Mouse (Mus musculus) urinary bladder, adult 2 months (tissue): ENCODE results near the gene Pam16. TPM values are rescaled to one million over a fixed set of nuclear protein-coding genes. Genes with fewer than 3 reads are reported as not detected.
"Not testable (repeated sequence)": the region's sequence is repeated elsewhere in the genome, so short reads cannot be mapped to it uniquely, and the experiment has no call there.

Experiments used
- DNase-seq: peaks from one replicate; pipeline ENCODE4 v3.0.0; 2022; ENCODE audit warnings: low spot score
- polyA plus RNA-seq: library from polyadenylated mRNA; depleted of rRNA; stranded (reverse); fragments of >200 nt; gene quantifications from 2 replicates; pipeline ENCODE4 v1.2.3, GENCODE M21; 2012; rRNA removed

The Pam16 gene
- polyA plus RNA-seq, 1 experiment = 64.8 TPM

DNA sequence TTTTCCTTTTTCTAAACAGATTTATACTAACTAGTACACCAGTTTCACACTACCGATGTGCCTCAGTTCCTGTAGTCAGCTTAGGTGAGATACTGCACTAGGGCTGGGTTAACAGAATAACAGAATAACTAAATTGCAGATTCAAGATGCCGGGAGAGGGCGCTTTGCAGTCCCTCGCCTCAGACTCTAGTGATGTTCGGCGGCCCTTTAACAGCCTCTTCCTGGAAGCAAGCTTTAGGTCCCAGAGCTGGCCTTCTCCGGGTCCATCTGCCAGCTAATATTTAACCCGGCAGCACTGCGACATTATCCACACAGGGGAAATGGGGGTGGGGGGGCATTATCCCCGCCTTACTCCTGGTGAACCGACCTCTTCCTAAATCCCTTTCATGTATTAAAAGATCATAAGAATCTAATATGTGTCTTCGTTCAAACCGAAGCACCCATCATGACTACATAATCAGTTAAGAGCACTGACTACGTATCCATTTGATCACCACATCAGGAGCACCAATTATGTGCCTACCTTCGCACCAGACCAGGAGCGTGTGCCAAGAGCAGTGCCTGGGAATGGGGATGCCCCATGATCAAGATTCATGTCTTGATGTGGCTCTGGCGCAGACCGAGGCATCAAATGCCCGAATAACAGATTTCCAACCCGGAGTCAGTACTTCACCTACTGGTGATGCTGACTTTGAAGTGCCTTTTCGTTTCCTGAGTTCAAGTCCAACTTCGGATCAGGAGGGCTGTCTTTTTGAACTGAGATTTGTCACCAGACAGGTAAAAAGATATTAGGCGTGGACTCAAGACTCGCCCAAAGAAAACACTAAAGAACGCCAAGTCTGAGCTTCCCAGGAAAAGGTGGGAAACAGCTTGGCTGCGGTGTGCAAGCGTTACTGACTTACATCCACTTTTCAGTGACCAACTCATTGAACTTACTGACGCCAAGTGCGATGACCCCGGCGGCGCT is 31.6 kb downstream of the Pam16 start:
- no peak for DNase-seq

DNA sequence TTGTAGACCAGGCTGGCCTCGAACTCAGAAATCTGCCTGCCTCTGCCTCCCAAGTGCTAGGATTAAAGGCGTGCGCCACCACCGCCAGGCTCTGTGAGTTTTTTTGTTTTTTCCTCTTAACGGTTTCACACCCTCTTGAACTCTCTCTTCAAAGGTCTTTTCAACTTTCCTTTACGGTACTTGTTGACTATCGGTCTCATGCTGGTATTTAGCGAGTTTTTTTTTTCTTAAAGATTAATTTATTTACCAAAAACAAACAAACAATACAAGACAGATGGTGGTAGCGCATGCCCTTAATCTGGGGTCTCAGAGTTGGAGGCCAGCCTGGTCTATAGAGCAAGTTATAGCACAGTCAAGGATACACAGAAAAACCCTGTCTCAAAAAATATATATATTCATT is 34.6 kb downstream of the Pam16 start:
- DNase-seq = no peak

DNA sequence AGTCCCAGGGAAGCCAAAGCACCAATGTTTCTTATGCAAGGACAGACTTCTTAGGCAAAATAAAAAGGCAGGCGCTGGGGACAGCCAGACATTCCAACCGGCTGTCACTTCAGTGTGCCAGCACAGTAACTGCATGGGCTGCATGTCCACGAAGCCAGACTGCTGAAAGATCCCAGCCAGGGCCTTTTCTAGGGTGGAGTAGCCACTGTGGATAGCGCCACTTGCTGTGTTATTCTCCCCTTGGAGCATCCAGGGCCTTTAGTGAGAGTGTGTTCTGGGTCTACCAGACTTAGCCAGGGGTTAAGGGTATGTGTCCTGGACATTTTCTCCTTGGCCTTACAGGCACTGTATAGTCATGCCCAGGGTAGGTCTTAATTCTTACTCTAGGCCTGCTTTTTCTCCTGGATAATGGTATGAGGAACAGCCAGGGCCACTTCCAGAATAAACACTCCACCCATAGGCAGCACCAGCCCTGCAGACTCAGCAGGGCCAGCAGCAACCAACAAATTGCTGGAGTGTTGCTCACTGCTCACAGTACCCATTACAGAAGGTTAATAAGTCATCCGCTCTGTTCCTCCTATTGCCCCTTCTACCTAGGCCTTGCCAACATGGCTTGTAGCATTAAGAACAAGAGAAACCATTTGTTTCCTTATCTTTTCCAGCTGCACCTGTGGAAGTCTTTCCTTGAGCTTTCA is 37.1 kb downstream of the Pam16 start:
- DNase-seq = no peak

DNA sequence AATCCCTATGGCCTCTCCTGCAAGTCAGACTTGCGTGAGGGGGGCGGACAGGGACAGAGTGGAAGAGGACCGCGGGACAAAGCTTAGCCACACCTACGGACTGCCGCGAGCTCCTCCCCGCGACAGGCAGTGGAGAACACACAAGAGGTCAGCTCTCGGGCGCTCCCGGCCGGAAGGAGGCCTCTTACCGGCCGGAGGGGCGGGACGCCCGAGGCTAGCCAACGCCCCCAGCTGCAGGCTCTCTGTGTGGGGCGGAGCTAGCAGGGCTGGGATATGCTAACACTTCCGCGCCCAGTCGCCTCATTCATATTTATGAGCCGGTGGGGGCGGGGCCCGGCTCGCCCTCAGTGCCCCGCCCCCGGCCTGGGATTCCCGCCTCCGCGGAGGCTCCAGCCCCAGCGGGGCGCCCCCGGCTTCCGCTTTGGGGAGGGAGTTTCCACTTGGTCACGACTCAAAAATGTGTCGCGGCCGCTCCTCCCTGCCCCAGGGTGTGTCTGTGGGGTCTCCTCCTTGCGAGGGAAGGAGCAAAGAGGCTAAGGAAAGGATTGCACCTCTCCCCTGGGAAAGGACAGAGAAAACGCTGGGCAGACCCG is 38.2 kb downstream of the Pam16 start:
- peak; percentile 90 for DNase-seq

DNA sequence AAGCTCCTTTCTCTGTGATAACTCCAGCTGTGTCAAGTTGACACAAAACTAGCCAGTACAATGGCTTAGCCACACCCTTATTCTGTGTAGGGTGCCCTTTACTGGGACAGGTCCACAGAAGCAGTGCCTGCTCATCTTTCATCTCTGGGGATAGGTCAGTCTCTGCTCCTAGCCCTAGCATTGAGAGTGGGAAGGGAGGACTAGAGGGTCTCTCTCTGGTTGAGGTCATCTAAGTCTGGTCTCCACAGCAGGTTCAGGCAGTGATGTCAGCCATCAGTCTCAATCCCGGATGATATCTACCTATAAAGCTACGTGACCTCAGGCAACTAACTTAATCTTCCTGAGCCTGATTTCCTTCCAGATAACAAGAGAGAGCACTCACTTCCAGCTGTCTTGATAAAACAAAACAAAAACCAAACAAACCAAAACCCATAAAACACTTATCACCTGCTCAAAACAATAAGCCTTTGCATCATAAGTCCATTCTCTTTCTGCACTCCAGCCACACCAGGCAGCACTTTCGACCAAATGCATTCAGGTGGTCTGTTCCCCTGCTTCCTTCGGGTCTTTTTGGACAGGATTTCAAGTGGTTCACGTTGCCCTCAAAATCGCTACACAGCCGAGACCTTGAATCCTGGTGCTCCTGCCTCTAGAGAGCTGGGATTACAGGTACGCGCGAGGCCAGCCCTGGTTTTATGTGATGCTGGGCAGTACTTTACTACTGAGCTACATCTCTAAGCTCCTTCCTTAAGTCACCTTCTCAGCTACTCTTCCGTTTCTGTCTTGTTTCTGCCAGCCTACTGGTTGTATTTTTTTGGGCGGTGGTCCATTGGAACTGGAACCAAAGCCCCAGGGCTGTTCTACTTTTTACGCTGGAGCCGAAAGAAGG is 38.9 kb downstream of the Pam16 start:
- no peak for DNase-seq

DNA sequence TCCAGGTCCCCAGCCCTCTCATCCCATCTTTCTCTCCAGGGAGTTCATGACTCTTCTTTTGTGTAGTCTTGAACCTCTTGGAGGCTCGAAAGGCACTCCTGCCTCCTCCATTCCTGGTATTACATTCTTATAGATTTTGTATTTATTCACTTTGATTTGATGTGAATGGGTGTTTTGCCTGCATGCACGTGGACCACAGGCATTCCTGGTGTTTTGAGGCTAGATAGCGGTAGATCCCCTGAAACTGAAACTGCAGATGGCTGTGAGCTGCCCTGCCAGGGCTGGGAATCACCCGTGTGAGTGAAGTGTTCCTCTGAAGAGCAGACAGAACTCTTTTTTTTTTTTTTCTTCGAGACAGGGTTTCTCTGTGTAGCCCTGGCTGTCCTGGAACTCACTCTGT is 40.4 kb downstream of the Pam16 start:
- no peak for DNase-seq

DNA sequence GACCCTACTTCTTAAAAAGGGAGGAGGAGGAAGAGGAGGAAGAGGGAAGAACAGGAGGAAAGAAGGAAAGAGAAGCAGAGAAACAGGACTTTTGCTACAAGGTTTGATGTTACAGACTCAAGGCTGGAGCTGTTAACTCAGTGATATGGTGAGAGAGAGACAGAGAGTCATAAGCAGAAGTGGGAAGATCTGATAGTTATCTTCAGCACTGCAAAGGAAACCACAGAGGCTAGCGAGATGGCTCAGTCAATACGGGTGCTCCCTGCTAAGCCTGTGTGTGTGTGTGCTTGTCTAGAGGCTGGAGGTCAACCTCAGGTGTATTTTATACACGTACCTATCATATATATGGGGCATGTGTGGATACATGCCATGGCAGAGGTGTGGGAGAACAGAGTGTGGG is 41.0 kb downstream of the Pam16 start:
- DNase-seq = no peak

DNA sequence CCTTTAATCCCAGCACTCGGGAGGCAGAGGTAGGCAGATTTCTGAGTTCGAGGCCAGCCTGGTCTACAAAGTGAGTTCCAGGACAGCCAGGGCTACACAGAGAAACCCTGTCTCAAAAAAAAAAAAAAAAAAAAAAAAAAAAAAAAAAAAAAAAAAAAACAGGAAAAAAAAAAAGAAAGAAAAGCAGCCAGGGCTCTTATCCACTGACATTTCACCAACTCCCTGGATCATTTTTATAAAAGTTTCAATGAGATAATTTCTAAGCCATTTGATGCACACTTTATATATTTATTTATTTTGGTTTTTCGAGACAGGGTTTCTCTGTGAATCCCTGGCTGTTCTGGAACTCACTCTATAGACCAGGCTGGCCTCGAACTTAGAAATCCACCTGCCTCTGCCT is 43.6 kb downstream of the Pam16 start:
- not testable (repeated sequence) for DNase-seq

DNA sequence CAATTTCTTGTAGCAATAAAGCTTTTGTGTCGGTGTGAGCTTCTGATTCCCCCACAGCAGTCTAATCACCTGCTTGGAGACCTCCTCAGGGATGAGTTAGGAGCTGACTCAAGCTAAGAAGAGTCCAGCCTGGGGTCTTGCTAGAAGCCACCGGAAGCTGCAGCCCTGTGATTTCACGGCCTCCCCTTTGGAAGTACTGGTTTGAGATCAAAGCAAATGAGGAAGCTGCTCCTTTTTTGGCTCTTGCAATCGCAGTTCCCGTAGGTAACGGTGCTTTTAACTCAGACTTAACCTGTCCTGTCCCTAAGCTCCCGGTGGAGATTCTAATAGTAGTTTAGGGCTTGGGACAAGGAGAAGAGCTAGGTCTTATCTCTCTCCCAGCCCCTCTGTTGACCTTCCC is 46.2 kb downstream of the Pam16 start:
- DNase-seq = no peak

DNA sequence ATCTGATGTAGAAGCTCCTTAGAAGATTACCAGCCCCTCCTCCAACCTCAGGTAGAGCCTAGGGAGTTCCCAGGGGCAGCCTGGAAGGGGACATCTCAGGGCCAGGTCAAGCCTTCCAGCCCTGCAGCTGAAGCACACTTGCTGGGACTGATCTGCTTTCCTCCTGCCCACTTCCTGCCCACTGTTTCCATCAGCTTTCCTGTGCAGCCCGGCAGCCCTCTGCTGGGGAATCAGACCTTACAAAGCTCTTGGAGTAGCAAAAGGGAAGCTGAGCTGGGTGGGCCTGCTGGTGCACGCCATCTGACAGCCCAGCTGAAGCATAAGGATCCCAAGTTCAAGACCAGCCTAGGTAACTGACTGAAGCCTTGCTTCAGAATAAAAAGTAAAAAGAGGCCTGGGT is 47.9 kb downstream of the Pam16 start:
- no peak for DNase-seq

DNA sequence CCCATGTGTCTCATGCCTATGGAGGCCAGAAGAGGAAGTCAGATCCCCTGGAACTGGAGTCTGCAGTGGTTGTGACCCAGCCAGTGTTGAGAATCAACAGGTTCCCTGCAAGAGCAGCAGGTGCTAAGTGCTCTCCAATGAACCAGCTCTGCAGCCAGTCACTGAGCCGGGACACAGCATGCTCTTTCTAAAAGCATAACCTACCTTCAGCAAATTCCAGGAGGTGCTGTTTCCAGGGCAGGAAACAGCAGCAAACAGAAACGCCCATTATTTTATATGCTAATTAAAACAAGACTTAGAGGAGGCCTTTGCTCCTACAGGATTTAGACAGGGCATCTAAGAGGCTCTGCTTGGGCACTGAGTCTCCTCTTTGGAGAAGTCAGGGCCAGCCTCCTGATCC is 48.8 kb downstream of the Pam16 start:
- no peak for DNase-seq

DNA sequence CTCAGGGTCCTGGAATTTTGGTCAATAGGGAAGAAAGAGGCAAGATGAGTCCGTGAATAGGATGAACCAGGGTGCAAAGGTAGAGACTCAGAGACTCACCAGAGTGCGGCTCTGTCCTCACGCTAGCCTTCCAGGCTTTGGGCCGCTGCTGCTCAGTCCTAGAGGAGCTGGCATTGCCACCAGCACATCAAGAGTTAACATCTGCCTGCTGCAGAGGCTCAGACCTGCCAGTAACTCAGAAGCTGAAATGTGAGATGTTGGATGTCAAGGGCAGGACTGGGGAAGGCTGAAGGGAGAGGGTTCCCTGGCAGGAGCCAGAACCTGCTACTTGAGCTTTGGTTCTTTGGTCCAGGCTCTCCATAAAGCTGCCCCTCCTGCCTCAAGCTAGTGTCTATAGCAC is 54.1 kb downstream of the Pam16 start:
- no peak for DNase-seq

DNA sequence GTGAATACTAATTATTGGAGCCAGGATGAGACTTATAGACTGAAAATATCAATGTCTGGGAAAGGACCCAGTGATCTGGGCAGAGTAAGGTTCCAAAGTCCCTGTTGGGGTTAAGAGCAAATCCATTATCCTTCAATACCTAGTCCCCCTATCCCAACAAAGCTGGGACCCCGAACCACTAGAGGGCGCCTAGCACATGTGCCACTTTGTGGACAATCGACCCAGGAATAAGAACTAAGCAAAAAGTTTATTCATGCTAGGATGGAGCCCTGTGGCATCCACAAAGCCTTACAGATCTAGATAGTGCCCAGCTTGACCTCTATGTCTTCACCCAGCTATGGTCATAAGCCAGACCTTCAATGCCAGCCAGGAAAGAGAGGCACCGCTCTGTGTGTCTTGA is 56.9 kb downstream of the Pam16 start:
- peak; percentile 64 for DNase-seq

Other genes starting within 250 kb of the Pam16 start
- gene Adcy9, start 204.5 kb downstream of the Pam16 start, polyA plus RNA-seq = 10.1 and 12.1 TPM in 2 replicates
- 18.8 and 25.7 TPM in 2 replicates for gene Srl, start 83.2 kb downstream of the Pam16 start, polyA plus RNA-seq
- gene Tfap4, start 65.1 kb downstream of the Pam16 start, polyA plus RNA-seq = 8.4 and 9.3 TPM in 2 replicates
- gene Glis2, start 30.3 kb downstream of the Pam16 start, polyA plus RNA-seq = 40.3 and 43.3 TPM in 2 replicates
- 26.6 and 28.5 TPM in 2 replicates for gene Vasn, start 15.0 kb upstream of the Pam16 start, polyA plus RNA-seq
- 36.6 and 37.9 TPM in 2 replicates for gene Dnaja3, start 15.0 kb upstream of the Pam16 start, polyA plus RNA-seq
- gene Coro7, start 54.8 kb upstream of the Pam16 start, polyA plus RNA-seq = 32.6 and 33.5 TPM in 2 replicates
- 8.3 and 12.0 TPM in 2 replicates for gene Nmral1, start 94.4 kb upstream of the Pam16 start, polyA plus RNA-seq
- 54.0 and 59.1 TPM in 2 replicates for gene Hmox2, start 101.4 kb upstream of the Pam16 start, polyA plus RNA-seq
- 41.1 and 51.1 TPM in 2 replicates for gene Cdip1, start 165.3 kb upstream of the Pam16 start, polyA plus RNA-seq
- 0.09 TPM in 1 of 2 replicates, not detected in the other for gene 4930562C15Rik, start 210.4 kb upstream of the Pam16 start, polyA plus RNA-seq